Mouse (Mus musculus) frontal cortex, adult 2 months (tissue): ENCODE results near the gene Mest. TPM values are rescaled to one million over a fixed set of nuclear protein-coding genes. Genes with fewer than 3 reads are reported as not detected.

Experiments used
- DNase-seq, 2 experiments: peaks; one replicate each; pipeline ENCODE4 v3.0.0; 2022; ENCODE audit warnings: low spot score in 1 of 2; ENCODE audit errors: extremely low spot score in 1 of 2
- polyA plus RNA-seq: library from polyadenylated mRNA; depleted of rRNA; stranded (reverse); fragments of >200 nt; gene quantifications from 2 replicates; pipeline ENCODE4 v1.2.3, GENCODE M21; 2012

The Mest gene
- polyA plus RNA-seq, 1 experiment, result 57.8 TPM

DNA sequence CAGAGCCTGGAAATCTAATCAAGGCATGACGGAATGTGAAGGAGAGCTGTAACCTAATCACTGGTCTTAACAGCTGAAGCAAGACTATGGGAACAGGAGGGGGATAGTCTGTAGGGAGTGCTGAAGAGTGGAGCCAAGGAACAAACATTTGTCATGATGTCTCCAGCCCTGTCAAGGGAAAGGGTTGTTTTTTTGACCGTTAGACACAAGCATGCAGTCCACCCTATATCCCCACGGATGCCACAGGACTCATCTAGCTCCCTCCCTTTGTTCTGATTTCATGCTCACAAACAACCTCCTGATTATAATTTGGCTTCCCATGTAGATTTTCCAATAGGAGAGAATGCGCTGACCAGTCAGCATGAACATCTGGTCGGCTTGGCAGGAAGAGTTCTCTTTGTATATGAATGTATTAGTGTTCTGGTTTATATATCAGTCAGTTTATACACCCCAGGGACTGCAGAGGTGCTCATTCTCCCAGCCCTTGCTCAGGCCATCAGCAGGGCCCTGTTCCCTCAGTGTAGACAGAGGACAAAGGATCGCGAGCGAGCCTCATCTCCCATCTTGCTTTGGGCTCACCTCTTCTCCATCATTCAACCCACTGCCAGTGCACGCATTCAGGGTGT, 19.3 kb upstream of the Mest start:
- DNase-seq, result no peak

DNA sequence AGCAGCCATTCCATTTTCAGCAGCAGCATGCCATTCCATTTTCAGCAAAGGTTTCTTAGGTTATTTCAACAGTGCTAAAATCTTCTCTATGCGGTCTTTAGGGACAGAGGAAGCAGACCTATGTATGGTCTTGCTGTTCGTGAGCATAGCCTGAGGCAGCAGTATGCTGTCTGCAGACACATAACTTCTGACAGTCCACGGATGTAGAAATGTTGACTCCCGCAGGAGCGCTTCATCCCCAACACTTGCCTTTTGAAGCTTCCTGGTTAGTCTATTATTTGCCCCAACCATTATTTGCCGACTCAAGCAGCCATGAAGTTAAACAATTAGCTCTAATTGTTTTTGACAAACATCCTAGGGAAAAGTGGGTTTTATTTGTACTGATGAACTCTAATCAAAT, 14.2 kb upstream of the Mest start:
- DNase-seq, result no peak

DNA sequence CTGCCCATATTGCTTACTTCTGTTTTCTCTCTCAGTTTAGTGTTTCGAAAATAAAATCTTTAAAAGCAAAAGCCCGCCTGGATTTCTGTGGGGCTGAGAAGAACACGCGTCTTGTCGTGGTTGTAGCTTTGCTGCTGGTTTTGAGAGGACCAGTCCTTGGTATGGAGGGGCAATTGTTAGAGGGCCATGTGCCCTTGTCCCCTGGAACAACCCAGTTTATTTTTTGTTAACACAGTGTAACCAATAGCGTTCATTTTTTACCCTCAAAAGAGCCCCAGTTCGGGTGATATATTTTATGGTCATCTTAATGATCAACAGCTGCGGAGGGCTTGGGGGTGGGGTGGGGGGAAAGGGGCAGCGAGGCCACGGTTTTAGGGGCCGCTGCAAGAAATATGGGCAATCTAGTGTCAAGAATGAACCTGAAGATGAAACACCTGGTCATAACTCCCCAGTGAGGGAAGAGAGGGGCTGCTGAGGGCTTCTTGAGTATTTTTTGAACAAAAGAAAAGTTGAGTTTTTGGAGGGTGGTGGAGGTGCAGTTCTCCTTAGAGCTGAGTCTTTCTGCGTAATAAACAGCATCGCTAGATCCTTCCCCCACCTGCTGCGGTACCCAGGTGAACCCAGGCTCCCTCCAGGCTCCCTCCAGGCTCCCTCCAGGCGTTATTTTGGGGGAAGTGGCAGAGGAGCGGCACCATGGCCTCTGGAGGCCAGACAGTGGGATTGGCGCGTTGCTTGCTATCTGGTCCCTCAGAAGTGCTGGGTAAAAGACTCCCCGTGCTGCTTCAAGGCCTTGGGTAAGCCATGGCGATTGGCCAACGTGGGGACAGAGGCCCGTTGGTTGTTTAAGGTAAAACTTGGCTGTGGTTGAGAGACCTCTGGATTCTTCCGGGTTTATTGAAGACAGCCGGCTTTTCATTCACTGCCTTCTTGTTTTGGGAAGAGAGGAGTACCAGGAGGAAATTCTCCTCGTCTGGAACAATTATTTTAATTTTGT, 12.7 kb upstream of the Mest start:
- DNase-seq, result no peak

DNA sequence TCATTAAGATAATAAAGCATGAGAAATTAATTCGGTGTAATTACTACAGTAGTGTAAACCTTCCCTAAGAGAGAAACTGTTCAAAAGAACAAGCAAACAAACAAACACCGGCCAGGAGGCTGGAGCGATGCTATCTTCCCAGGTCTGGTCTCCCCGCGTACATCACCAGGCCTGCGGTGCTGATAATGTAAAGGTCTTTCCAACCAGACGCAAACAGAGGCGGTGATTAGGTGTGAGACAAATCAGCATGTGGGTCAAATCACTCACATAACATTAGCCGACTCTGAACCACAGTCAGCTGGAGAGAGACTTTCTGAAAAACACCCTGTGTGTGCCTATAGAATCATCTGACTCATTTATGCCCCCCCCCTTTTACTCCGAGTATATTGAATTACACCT, 12.0 kb upstream of the Mest start:
- no peak for DNase-seq

DNA sequence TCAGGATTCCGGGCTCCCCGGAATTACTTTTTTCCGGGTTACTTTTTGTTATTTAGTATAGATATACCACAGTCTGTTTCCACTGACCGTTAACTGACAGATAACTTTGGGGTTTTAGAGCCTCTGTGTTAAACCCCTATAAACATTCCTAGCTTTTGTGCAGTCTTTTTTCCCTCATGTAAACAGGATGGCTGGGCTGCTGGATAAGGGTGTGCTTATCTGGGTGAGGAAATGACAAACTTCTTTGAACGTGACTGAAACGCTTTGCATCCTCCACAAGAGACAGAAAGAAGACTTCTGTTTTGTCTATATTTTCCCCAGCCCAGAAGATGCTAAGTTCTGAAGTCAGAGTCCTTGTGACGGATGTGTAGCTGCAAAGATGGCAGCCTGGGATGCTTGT, 10.9 kb upstream of the Mest start:
- DNase-seq, result no peak

DNA sequence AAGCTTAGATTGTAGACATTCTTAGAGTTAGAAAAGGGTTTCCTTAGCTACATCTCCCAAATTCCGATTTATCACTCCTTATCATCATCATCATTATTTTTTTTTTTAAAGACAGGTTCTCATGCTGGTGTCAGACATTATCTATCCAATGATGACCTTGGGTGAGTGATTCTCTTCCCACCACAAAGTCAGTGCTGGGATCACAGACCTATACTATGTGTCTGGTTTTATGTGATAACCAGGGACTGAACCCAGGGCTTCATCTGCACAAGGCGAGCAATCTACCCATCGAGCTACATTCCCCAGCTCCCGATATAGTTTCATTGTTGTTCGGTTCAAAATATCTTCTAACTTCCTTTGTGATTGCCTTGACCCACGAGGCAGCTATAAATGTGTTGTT, 9.9 kb upstream of the Mest start:
- DNase-seq, result no peak

DNA sequence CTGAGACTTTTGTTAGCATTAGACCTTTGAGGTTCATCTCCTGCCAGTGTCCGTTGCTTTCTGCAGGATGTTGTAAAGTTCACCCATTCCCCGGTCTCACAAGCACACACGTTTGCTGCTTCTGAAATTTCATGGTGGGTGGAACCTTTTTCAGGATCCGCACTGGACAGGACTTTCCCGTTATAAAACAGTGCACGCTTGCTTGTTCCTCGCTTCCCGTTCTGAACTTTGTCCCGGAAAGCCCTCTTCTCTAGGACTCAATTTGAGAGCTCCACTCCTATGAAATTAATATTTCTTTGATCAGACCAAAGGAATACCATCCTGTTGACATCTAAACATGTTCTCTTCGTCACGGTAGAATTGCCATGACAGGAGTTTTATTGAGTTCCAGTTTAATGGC, 9.5 kb upstream of the Mest start:
- DNase-seq, result no peak

DNA sequence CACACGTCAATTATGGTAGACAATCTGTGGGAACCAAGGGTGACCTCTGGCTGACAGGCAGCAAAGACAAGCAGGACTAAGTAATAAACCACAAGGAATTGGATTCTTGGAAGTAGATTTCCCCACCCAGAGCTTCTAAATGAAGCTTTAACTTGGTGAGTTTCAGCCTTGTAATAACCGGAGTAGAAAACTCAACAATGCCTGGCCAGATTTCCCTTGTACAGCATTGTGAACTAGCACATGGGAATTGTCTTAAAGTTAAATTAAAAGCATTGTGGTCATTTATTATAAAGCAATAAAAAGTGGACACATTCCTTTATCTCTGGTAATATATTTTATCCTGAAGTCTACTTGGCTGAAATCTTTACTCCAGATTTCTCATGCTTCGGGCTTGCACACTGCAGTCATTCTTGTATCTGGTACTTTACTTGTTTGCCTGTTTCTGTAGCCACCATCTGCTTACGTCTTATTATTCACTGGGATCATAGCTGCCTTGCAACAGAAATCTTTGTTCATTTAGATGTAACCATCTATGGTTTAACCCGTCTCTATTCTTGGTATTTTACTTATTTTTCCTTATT, 8.4 kb upstream of the Mest start:
- no peak for DNase-seq

DNA sequence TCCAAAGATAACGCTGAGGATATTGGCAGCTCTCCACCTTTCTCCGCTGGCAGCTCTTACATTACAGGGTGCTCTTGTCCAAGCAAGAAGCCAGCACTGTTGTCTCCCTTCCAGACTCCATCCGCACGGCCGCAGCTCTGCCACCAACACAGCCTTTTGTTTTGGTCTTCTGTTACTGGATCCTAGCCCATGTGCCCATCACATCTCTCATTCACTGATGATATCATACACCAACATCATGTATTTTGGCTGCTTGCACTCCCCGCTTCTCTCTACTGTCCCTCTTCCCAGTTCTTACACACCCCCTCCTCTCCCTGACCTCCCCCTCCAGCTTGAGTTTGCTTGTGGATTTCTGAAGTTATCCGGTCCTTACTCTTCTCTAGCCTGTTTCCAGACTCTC, 6.6 kb upstream of the Mest start:
- peak in 1 of 2 experiments; percentile 42 for DNase-seq

DNA sequence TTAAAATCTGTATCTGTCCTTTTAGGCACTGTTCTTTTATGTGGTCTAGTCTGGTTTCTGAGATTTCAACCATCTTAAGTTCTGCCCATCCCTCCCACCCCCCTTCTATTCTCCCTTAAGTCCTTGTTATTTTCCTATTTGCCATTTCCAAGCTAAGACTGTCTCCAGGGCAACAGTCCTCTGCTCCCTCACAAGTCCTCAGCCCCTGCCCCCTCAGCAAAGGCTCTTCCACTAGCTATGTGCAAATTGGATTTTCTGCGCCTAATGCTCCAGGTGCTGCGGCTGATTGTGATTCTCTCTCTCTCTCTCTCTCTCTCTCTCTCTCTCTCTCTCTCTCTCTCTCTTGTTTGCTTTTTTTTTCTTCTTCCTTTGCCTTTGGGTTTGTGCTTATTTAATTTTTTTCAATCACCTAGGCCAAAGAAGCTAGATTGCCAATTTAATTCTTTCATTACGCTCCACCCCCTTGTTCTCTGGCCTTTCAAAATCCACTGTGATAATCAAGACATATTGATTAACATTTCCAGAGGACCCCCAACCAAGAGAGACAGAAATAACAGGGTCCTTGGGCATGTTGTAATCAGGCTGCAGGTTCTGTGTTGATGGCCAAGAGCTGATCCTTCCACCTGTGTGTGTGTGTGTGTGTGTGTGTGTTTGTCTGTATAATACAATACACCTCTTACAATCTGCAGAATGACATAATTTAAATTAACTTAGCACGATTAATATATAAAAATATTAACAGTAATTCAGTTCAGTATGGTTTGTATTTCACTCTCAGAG, 772 bp upstream of the Mest start:
- no peak for DNase-seq

DNA sequence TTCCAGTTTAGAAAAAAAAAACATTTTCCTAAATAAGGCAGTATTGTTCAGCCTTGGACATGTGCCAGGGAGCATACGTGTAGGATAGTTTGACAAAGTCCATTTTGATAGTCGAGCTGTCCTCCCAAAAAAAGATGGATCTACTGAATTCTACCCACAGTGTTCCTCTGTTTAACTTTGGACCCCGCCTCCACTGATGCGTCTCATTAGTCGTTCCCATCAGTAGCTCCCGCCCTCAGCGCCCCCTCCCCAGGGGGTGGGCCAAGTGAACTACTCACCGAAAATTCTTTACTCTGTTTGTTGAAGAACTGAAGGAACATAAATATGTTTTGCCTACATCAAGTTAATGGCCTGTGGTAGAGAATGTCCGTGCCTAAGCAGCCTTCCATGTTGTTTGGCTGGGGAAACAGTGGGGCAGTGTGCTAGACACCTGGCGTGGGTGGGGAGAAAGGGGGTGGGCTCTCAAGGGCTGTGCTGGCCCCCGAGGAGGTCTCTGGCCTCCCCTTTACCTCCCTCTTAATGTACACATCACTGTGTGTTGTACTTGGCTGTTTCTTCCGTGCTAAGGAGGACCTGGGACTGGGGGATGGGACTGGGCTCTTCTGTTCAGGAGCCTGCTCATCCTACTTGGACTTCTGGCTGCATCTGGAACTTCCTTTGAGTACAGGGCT, 7.1 kb downstream of the Mest start:
- DNase-seq, result no peak

DNA sequence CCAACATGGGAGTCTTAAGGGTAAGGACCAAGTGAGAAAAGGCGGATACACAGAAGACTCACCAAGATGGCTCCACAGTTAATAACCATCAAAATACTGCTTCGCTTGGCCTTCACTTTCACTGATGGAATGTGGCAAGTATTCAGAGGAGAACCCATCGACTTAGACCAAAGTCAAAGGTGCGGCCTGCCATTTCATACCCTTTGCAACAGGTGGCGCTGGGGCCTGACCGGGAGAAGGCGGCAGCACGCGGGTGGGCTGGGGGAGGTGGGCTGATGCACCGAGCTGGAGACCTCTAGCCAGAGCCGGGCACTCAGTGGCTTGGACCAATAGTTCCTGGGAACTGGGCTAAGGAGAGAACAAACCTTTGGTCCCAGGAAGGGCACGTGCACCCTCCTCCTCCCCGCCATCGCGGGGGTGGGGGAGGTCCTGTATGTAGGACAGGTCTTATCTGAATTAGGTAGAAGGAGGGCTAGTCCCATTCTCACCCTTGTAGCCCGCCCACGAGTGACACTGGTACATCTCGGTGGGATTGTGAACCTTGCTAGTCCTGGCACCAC, 9.3 kb downstream of the Mest start:
- no peak for DNase-seq

DNA sequence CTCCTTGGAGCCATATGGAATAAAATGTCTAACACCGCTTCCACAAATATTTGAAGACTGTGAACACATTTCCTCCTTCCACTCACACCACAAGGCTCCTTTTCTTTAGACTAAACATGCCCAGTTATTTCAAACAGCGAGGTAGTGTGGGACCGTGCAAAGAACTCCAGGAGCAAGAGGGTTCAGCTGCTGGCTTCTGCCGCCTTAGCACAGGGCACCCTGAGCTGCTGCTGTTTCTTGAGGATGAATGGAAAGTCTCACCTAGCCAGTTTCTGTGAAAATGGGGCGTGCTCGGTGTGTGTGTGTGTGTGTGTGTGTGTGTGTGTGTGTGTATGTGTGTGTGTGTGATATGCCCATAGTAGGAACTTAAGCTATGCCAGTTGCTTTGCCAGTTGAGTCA, 11.1 kb downstream of the Mest start:
- DNase-seq, result no peak

DNA sequence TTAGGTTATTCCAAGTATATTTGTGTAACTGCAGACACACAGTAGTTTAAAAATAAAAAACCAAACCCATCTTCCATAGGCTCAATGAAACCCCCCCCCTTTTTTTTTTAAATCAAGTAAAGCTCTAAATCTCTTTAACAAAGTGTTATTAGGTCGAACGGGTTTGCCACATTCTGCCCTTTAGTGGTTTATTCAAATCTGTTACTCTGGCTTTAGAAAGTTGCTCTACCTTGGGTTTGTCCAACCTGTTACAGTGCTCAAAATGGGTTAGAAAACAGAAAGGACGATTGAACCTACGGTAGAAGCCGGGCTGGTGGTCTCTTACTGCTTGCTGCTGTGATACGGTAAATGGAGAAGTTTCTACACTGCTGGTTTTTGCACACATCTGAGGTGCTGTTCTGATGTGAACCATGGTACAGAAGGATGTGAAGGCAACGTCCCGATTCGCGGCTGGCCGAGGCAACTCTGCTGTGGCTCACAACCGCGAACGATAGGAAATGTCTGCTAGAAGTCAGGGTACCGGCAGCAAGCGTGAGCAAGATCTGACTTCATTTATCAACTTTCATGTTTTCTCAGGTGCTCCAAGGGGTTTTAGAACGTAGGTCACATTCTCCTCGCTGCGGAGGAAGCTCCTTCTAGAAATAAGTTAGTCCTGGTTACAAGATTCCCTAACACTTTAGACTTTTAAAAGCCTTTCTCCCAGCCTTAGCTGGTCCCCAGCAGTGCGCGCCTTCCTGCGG, 11.8 kb downstream of the Mest start:
- no peak for DNase-seq

DNA sequence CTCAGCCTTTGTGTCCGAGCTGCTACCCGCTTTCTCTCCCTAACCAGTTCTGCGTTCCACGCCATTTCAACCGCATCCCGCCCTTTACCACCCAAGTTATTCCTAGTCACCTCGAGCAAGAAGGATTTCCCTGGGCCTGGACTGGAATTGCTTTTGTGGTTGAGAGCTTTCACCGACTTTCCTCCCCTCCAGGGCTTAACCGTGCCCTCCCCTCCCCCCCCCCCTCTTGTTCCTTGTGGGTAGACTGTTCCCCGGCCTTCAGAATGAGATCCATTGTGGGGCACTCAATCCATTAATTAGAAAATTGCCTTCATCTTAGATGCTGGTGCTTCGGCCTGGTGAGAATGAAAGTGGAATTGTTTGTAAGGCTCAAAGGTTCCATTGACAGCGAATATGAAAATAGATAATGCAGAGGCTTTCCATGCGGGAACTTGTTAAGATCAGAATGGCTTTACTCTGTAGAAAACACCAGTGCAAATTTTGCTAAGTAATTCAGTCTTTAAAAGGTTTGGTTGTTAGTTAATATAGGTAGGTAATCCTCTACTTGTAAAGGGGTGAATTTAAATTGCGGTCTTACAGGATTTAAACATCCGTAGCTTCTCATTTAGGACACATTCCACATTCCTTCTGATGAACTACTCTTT, 12.5 kb downstream of the Mest start:
- DNase-seq, result no peak

DNA sequence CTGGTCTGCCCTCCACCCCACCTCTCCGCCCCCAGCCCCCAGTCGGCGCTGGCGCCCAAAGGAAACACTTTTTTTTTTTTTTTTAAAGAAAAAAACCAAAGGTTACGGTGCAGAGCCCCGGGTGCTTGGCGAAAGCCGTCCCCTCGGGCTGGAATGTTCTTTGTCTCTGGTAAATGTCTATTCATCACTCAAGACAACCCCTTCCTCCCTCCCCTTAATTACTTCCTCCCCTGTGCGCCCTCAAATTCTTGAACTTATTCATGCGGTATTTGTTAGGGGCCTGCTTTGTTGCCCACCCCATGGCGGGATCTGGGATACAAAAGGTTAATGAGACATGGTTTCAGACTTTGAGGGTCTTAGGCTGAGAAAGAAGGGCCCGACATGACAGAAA, 13.0 kb downstream of the Mest start:
- no peak for DNase-seq

DNA sequence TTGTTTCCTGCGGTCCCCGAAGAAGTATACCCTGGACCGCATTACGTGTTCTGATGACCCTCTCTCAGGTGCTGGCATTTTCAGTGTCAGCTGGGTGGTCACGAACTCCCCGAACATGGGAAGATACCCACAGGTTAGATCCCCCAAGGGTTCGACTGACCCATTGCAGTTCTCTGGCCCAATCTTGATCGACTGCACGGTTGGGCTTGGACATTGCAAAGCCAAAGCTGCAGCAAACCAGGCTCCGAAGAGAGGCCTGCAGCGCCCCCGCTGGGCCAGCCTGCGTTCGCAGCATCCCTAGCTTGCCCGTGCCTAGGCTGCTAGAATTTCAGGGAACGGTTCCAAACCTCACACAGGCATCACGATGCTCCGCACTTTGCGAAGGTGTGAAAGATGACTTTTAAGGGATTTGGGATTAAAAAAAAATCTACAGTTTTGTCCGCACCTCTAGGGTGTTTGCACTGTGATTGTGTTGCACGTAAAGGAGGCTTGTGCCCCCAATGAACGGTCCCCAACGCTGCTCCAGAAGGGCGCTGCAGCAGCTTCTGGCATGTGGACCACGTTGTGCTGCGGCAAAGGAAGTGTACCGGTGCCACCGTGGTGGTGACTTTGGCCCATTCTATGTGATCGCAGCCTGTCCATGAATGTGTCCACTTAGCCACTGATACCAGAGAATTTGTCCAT, 13.7 kb downstream of the Mest start:
- DNase-seq, result peak in 1 of 2 experiments; percentile 75
